Mouse (Mus musculus) cerebellum, postnatal 10 days (tissue): ENCODE data around the gene Caskin1.

ENCODE experiments used
- DNase-seq, 2 experiments: peaks; one replicate each; pipeline ENCODE4 v3.0.0; 2021; ENCODE audit warnings: mixed read lengths in 2 of 2

Gene Caskin1

DNA sequence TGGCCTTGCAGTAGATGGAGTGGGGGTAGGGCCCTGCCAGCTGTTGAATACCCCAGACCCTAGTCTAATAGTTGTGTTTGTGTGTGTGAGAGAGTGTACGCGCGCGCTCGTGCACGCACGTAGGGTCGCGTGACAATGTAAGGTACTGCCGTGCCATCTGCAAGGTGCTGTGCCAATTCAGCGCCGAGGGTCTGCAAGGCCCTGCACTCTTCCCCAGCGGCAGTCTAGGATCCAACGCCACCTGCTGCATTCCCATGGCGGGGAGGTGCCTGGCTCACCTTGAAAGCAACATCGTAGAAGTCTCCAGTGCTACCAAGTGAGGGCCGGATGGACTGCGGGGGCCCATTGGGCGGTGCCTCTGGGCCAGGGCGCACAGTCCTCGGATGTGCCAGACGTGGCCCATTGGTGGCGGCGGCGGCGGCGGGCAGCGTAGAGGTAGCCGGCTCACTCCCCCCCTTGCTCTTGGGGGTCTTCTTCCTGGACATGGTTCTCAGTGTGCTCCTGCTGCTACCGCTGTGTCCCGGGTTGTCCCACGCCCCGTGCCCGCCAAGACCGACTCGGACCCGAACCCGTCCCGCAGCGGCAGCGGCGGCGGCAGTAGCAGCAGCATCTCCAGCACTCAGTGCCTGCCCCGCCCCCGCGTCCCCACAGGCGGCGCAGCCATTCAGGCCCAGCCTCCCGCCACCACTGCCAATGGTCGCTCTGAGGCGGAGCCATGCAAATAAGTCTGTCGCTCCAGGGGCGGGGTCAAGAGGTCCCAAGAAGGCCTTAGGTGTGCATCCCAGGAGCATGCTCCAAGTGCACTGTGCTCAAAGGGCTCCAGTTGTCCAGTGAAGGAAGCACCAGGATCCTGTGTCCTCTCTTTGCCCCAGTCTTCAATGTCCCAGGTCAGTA, 44.9 kb downstream of the Caskin1 start:
- DNase-seq = peak; percentile 89 to 91

DNA sequence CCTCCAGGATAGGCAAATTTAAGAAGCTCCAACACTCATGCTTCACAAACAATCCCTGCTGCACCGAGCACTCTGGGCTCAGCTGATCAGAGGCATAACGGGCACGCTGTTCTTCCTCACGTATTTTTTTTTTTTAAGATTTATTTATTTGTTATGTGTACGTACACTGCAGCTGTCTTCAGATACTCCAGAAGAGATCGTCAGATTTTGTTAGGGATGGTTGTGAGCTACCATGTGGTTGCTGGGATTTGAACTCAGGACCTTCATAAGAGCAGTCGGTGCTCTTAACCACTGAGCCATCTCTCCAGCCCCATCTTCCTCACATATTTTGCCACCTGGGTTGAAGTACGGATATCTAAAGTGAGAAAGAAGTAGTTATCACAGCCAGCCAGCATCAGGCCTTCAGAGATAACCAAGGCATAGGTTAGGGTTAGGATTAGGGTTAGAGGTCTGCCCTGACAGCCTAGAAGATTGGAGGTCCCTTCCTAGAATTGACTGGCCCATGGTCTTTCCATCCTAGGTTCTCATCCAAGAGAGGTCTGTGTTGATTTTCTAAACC, 45.8 kb downstream of the Caskin1 start, which contains the start of gene Rab26:
TSS of gene Rab26 (minus strand) at position 51 of the 559 bp plus-strand sequence.
- no peak for DNase-seq

DNA sequence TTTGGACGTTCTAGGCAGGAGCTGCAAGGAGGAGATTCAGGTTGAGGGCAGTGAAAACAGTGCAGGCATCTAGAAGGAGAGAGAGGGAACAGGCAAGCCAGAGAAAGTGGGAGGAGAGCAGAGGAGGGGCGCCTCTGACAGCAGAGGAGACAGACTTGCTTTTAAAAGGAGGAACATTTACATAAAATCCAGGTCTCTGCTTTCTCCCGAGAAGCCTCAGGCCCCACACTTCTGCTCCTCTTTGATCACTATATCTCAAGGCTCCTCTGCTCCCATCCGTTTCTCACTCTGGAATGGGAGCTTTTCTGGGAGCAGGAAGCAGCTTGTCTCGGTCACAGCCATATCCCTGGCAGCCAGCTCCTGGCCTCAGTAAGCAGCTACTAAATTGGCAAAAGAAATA, 46.9 kb downstream of the Caskin1 start:
- no peak for DNase-seq

DNA sequence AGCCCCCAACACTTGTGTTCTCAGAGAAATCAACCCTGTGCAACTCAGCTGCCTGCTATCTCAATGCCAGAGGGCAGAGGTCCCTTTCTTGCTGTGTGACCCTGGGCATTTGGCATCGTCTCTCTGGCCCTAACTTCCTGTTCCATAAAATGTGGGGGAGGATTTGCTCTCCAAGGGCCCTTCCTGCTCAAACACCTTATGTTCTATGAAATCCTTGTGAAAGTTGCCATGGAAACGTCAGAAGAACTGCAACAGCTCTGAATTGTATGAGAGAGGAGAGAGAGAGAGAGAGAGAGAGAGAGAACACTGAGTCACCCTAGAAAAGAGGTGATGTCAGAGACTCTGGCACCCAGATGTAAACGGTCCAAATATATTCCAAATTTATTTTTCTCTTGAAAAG, 49.1 kb downstream of the Caskin1 start:
- no peak for DNase-seq

DNA sequence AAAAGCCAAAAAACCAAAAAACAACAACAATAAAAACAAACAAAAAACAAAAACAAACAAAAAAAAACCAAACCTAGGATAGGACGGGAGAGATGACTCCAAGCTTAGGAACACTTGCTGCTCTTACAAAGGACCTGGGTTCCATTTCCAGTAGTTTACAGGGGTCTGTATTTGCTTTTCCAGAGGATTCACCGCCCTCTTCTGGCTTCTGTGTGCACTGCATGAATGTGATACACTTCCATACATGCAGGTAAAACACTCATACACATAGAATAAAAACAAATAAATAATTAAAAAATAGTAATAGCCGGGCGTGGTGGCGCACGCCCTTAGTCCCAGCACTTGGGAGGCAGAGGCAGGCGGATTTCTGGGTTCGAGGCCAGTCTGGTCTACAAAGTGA, 50.5 kb downstream of the Caskin1 start:
- peak; percentile 79 to 81 for DNase-seq

DNA sequence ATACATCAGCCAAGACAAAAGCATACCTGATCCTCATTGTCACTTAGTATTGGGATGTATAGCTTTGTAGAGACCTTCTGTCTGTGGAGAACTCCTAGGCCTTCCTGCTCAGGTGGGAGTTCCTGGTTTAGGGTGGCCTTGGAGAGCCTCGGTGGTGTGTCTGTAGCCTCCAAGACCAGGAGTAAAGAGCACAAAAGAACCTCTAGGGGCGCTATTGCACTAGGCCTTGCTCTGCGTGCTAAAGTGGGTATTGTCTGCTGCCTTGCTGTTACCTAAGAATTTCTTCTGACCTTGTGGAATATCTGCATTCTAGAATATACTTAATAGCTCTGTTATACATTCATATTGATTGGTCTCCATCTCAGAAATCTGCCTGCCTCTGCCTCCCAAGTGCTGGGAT, 52.0 kb downstream of the Caskin1 start:
- DNase-seq = peak; percentile 71 to 78

DNA sequence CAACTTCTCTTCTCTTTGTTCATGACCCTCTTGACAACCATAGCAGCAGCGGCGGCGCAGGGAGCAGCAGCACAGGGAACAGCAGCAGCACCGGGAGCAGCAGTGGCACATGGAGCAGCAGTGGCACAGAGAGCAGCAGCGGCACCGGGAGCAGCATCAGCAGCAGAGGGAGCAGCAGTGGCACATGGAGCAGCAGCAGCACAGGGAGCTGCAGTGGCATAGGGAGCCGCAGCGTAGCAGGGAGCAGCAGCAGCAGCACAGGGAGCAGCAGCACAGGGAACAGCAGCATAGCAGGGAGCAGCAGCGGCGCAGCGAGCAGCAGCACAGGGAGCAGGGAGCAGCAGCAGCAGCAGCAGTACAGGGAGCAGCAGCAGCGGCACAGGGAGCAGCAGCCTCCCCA, 56.2 kb downstream of the Caskin1 start:
- no peak for DNase-seq

DNA sequence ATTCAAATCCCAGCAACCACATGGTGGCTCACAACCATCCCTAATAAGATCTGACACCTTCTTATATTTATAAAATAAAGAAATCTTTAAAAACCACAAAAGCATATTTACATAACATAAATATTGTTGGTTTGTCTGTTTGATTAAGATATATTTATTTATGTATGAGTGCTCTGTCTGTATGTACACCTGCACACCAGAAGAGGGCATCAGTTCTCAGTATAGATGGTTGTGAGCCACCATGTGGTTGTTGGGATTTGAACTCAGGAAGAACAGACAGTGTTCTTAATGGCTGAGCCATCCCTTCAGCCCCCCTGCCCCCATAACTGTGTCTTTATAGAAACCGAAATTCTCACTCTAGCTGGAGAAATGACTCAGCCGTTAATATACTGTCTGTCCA, 56.8 kb downstream of the Caskin1 start:
- DNase-seq = no peak

DNA sequence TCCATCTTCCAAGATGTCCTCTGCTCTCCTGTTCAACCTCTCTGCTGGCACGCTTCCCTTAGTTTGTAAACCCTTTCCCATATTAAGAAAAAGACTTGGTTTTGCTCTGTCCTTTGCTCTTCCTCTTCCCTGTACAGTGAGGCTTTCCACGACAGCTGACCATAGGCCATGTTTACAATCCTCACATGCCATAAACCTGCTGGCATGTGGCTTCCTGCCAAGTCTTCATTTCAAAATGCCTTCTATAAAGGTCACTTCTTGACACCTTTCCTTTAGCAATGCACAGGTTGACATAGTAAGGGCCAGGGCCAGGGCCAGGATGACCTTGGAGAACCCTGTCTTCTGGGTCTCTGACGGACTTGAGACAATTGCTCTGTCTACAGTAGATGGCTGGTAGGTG, 57.8 kb downstream of the Caskin1 start:
- no peak for DNase-seq

DNA sequence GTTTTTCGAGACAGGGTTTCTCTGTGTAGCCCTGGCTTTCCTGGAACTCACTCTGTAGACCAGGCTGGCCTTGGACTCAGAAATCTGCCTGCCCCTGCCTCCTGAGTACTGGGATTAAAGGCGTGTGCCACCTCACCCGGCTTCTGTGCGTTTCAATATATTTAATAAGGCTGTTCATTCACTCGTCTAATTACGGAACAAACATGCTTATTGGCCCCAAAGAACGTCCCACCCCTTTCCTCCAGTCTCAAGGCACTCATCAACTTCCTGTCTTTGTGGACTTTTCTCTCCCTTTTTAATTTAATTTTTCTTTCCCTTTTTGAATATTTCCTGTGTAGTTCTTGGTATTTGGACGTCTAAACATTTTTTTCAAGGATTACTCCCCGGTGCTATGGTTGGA, 60.0 kb downstream of the Caskin1 start:
- DNase-seq = no peak

DNA sequence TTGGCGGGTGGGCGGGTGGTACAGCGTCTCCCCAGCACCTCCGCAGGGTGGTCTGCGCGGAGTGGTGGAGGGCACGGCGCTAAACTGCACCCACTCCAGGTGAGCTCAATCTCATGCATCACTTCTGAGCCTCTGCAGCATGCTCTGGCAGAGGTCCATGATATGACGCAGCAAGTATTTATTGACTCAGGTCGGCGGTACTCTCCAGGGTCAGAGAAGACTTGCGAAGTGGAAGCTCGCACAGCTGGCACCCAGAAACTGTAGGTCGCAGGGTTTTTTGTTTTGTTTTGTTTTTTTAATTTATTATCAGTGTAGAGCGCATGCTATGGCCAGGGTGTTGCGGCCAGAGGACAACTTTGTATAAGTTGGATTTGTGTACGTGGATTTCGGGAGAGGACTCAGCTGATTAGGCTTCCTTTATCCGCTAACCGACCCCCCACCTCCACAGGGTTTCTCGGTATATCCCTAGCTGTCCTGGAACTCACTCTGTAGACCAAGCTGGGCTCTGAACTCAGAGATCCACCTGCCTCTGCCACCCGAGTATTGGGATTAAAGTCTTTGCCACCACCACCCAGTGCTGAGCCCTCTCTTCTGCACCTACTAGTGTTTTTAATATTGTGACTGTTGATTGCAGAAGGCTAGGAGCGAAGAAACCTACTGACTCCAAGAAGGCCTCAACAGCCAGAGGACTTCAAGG, 60.7 kb downstream of the Caskin1 start:
- DNase-seq = peak; percentile 56 to 71

DNA sequence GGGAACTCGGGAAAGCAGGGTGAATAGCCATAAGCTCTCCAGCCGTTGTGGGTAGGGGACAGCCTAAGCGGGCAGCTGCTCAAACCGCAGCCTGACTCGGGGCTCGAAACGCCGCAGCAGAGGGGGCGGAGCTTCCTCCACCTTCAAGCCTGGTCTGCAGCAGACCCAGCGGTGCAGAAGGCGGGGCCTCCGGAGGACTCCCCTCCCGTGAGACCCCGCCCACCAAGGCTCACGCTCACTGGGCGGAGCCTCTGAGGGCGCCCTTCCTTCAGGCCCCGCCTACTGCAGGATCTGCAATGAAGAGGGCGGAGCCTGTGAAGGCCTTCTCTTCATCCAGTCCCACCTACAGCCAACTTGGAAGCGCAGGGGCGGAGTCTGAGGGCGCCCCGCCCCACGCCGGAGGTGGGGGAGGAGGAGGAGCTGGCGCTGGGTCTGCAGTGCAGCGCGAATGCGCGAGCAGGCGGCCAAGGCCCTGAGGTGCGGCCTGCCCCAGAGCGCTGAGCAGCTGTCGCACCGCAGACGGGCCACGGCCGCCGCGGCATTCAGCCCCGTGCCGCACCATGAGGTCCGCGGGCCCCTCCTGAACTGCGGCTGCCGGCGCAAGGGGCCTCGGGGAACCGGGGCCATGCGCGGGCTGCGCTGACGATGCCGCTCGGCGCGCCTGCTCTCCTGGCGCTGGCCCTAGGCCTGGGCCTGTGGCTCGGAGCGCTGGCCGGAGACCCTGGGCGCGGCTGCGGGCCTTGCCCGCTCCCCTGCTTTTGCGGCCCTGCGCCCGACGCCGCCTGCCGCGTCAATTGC, 61.4 kb downstream of the Caskin1 start, which contains the start of gene Pkd1:
TSS of gene Pkd1 (plus strand) at position 217 of the 798 bp plus-strand sequence.
- peak; percentile 97 to 98 for DNase-seq

DNA sequence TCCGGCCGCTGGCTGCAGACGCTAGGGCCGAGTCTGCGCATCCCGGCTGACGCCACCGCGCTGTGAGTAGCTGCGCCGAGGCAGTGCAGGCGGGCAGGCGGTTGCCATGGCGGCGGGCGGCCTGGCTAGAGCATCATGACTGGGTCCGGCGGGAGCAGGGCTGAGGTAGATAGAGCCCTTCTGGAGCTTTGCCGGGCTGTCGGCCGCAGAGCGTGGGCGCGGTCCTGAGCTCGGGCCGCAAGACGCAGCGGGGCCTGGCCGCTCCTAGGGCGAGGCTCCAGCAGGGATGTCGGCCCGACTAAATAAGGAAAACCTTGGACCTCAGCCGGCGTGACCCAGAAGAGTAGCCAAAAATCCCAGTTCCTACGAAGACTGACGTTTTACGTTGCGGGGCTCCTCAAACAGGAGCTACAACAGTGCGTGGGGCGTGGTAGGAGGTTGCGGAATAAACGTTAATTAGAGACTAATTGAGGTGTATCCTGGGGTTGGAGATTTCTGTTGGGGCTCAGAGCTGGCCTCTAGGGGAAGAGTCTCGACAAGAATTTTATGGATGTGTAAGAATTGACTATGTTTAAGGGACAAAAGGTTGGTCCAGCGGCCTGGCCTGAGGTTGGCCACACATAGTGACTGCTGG, 62.1 kb downstream of the Caskin1 start:
- peak; percentile 90 to 92 for DNase-seq

DNA sequence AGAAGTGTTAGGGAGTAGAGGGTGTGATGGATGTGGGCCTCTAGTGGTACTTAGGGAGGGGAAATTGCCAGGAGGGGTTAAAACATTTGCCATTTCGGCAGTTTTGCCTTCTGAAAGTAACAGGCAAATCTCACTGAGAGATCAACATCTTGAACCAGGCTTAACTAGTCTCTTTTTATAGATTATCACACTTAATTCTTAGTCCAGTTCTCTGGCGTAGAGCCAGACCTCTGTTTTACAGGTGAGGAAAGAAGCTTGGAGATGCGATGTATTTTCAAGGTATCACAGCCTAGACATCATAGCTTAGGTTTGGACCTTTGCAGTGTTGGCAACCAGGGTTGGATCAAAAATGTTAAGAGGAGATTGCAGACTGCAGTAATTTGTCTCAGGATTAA, 62.6 kb downstream of the Caskin1 start:
- peak; percentile 28 to 49 for DNase-seq

DNA sequence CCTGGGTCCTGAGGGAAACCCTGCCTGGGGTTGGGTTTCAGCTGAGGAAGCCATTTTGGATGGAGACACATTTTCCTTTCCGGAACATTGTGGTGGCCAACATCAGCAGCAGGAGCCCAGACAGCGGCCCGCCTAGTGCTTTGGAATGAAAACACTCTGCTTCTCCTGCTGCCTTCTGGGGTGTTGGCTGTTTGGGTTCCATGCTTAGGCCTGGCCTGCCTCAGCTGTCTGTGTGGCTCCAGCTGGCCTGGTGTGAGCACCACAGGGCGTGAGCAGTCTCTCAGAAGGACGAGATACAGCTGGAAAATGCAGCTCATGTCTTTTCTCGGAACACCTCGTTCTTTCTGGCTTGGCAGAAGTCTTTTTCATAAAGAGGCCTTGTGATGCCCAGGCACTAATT, 68.7 kb downstream of the Caskin1 start:
- no peak for DNase-seq
